8 mouse cellular contexts compared by ENCODE assay signal in genomic region chr11:120345067-120345681, GRCm38 (mm10). TPM values are rescaled to one million over a fixed set of nuclear protein-coding genes. Genes with fewer than 3 reads are reported as not detected.
DNase-seq lines count a peak whose midpoint lies in the region; ATAC-seq and TF ChIP-seq lines count a peak whose summit lies in the region.

No protein-coding gene starts in this region.

- intact Hi-C loops in gastrocnemius, adult 2 months (cut with DNase I), result no loop called here

- peak overlapping the region; percentile 40; the same call in 1 of the 2 replicates for H3K9ac ChIP-seq in limb, embryonic 12.5 days (replicated peaks)
- peak overlapping the region; percentile 59 for H3K9ac ChIP-seq in midbrain, embryonic 16.5 days (ENCODE audit: low read depth, low read length)

- H3K4me2 ChIP-seq in limb, embryonic 12.5 days, result peak overlapping the region; percentile 52
- H3K4me2 ChIP-seq in midbrain, embryonic 16.5 days (ENCODE audit: low read length), result peak overlapping the region; percentile 98

- no peaks in the 10 kb centered on the region for H3K27me3 ChIP-seq in kidney, adult 2 months (replicated peaks; ENCODE audit: control insufficient read depth, insufficient read depth, low read length)
- no peaks in the 10 kb centered on the region for H3K27me3 ChIP-seq in limb, embryonic 12.5 days
- H3K27me3 ChIP-seq in midbrain, embryonic 16.5 days (ENCODE audit: control insufficient read depth, insufficient read depth, low read depth, low read length), result no peaks in the 10 kb centered on the region

- TF ChIP-seq CTCF in kidney, adult 2 months (conservative IDR thresholded peaks at IDR 0.05; ENCODE audit: insufficient read depth, insufficient read length, low read depth, low read length), result no peak
- no peak for TF ChIP-seq CTCF in gastrocnemius, adult 2 months (IDR thresholded peaks at IDR 0.05)

- 35% methylated on average over 1 of the region's 1 CpGs for WGBS in kidney, adult 2 months
- WGBS in limb, embryonic 12.5 days, result 34% methylated on average over 1 of the region's 1 CpGs
- 39% methylated on average over 1 of the region's 1 CpGs for WGBS in midbrain, embryonic 16.5 days

- H3K36me3 ChIP-seq in kidney, adult 2 months (ENCODE audit: control insufficient read depth, insufficient read depth, low read length), result peaks cover 2% of the 10 kb centered on the region; the same call in 1 of the 2 replicates
- H3K36me3 ChIP-seq in limb, embryonic 12.5 days, result peaks cover 22% of the 10 kb centered on the region
- peaks cover 7% of the 10 kb centered on the region for H3K36me3 ChIP-seq in midbrain, embryonic 16.5 days (ENCODE audit: control insufficient read depth, insufficient read depth, low read length)

- H3K9me3 ChIP-seq in limb, embryonic 12.5 days, result no peaks in the 10 kb centered on the region
- H3K9me3 ChIP-seq in midbrain, embryonic 16.5 days (replicated peaks; ENCODE audit: control insufficient read depth, low read length, poor library complexity, severe bottlenecking), result no peaks in the 10 kb centered on the region

- ATAC-seq in limb, embryonic 12.5 days (ENCODE audit: insufficient number of reproducible peaks, insufficient read depth, low FRiP score, low TSS enrichment, low read depth), result no peak
- ATAC-seq in midbrain, embryonic 16.5 days, result no peak

- DNase-seq in kidney, adult 2 months, result peak; percentile 33
- DNase-seq in kidney, postnatal 36 days, result no peak
- peak; percentile 80 for DNase-seq in R1 (ENCODE audit: low read depth, low spot score)
- peak; percentile 44 for DNase-seq in gastrocnemius, adult 2 months
- DNase-seq in retina, embryonic 14.5 days (ENCODE audit: low spot score), result no peak
- DNase-seq in testis, postnatal 14 days (ENCODE audit: low spot score), result no peak

- peaks cover 6% of the 10 kb centered on the region; the same call in 1 of the 2 replicates for H3K4me1 ChIP-seq in kidney, adult 2 months (ENCODE audit: control insufficient read depth, insufficient read depth, low read length)
- peaks cover 14% of the 10 kb centered on the region for H3K4me1 ChIP-seq in limb, embryonic 12.5 days (replicated peaks)
- peaks cover 22% of the 10 kb centered on the region for H3K4me1 ChIP-seq in midbrain, embryonic 16.5 days (ENCODE audit: control insufficient read depth, insufficient read depth, low read length)

- H3K27ac ChIP-seq in kidney, adult 2 months (ENCODE audit: insufficient read depth, low read depth, low read length), result 0 out of 2 replicates have a peak overlapping the region, but pooled peaks have one; percentile 2
- H3K27ac ChIP-seq in gastrocnemius, adult 2 months, result peak overlapping the region; percentile 60
- peak overlapping the region; percentile 64 for H3K27ac ChIP-seq in limb, embryonic 12.5 days
- peak overlapping the region; percentile 67 for H3K27ac ChIP-seq in midbrain, embryonic 16.5 days (ENCODE audit: low read length)

- H3K4me3 ChIP-seq in kidney, adult 2 months (ENCODE audit: insufficient read depth, low read depth, low read length), result peak overlapping the region; percentile 6
- H3K4me3 ChIP-seq in gastrocnemius, adult 2 months, result peak overlapping the region; percentile 57
- H3K4me3 ChIP-seq in limb, embryonic 12.5 days (replicated peaks), result peak overlapping the region; percentile 27
- H3K4me3 ChIP-seq in midbrain, embryonic 16.5 days (ENCODE audit: low read depth, low read length), result peak overlapping the region; percentile 46

- TF ChIP-seq POLR2A in kidney, adult 2 months (IDR thresholded peaks at IDR 0.05; ENCODE audit: low read depth, low read length), result no peak

RNA-seq across cellular contexts. Expression of gene Actg1, which starts 3.2 kb away (rescaled TPM):
- polyA plus RNA-seq in kidney, adult 2 months (2012; rRNA removed), result 828 and 981 TPM in 2 replicates
- total RNA-seq in gastrocnemius, adult 2 months (2021), result 100 to 1,000 TPM; 201 to 262 TPM
- 2,805 and 2,814 TPM in 2 replicates for polyA plus RNA-seq in limb, embryonic 12.5 days (2016; fragmentation: Nextera tagmentation; extraction: Ambion mirVana)
- polyA plus RNA-seq in midbrain, embryonic 16.5 days (2015; fragmentation: Nextera tagmentation; extraction: Ambion mirVana), result 4,277 and 4,299 TPM in 2 replicates

RNA-seq across cellular contexts. Expression of gene Fscn2, which starts 16.2 kb away (rescaled TPM):
- polyA plus RNA-seq in kidney, adult 2 months (2012; rRNA removed), result 0.16 and 0.19 TPM in 2 replicates
- under 1 TPM in 1 of 2 experiments, not detected in 1; 0.87 TPM for total RNA-seq in gastrocnemius, adult 2 months (2021)
- polyA plus RNA-seq in limb, embryonic 12.5 days (2016; fragmentation: Nextera tagmentation; extraction: Ambion mirVana), result 0.64 TPM in 2 replicates
- 1.2 and 1.3 TPM in 2 replicates for polyA plus RNA-seq in midbrain, embryonic 16.5 days (2015; fragmentation: Nextera tagmentation; extraction: Ambion mirVana)

RNA-seq across cellular contexts. Expression of gene Faap100, which starts 33.4 kb away (rescaled TPM):
- 30.3 and 45.1 TPM in 2 replicates for polyA plus RNA-seq in kidney, adult 2 months (2012; rRNA removed)
- total RNA-seq in gastrocnemius, adult 2 months (2021), result 10 to 100 TPM; 18.5 to 18.8 TPM
- 38.0 and 40.0 TPM in 2 replicates for polyA plus RNA-seq in limb, embryonic 12.5 days (2016; fragmentation: Nextera tagmentation; extraction: Ambion mirVana)
- polyA plus RNA-seq in midbrain, embryonic 16.5 days (2015; fragmentation: Nextera tagmentation; extraction: Ambion mirVana), result 119 and 126 TPM in 2 replicates

Comparison
In these comparisons a context has a peak if more than half of its experiments do, and no peak if none do; other contexts are left out.
1. DNase-seq: peak in kidney, adult 2 months (single experiment), R1 (single experiment) and gastrocnemius, adult 2 months (single experiment); none in kidney, postnatal 36 days (0 of 2), retina, embryonic 14.5 days (single experiment) and testis, postnatal 14 days (single experiment).
2. H3K27ac ChIP-seq: peak in every context shown above with its lines; median percentile 67 in midbrain, embryonic 16.5 days; 64 in limb, embryonic 12.5 days; 60 in gastrocnemius, adult 2 months; 2 in kidney, adult 2 months.
3. H3K4me3 ChIP-seq: peak in every context shown above with its lines; median percentile 57 in gastrocnemius, adult 2 months; 46 in midbrain, embryonic 16.5 days; 27 in limb, embryonic 12.5 days; 6 in kidney, adult 2 months.